Mouse (Mus musculus) adrenal gland, adult 18-20 months (tissue): ENCODE measurements at regions not wholly inside any gene's neighbourhood (a gene's known extent, or its start where the extent isn't known, plus 50 kb on each side); places are given as distances from the start of the nearest gene placed in this dataset.

ENCODE experiments used
- DNase-seq, 2 experiments: peaks; one replicate each; pipeline ENCODE4 v3.0.0; 2021 to 2022; ENCODE audit warnings: low spot score in 2 of 2

DNA sequence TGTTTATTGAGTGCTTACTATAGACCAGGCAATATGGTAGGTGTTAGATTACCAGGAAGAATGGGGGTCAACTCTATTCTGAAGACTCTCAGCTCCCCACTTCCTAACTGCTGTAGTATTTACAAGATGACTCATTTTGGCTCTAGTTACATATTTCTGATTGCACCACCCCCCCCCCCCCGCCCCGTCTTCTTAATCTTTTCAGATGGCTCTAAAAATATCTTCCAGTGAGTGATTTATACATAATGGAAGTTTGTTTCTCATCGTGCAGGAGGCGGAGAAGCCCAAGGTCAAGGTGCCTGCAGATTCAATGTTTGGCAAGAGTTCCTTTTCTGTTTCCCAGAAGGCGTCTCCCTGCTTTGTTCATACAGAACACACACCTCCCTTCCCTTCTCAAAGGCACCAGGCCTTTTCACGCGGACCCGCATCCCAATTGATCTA, 243.4 kb upstream of the Adgrl2 start:
- DNase-seq = peak in 1 of 2 experiments; percentile 31

DNA sequence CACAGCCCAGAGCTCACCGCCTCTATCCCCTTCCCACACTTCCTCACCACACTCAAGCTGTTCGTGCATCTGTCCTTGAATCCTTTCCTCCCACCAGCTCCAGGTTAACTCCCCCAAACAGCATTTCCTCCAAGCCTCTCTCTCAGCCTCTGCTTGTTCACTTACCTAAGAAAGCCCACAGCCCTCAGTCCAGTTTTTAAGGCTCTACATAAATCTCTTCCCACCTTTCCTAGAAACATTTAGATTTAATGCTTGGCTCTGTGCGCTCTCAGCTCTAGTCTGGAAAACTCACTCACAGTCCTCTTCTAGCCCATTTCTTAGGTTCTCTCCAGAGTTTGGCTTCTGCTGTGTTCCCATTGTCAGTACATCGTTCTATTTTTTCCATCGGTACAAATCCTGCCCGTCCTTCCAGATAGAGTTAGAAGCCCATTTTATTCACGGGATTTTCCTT, 242.9 kb upstream of the Adgrl2 start:
- no peak for DNase-seq

DNA sequence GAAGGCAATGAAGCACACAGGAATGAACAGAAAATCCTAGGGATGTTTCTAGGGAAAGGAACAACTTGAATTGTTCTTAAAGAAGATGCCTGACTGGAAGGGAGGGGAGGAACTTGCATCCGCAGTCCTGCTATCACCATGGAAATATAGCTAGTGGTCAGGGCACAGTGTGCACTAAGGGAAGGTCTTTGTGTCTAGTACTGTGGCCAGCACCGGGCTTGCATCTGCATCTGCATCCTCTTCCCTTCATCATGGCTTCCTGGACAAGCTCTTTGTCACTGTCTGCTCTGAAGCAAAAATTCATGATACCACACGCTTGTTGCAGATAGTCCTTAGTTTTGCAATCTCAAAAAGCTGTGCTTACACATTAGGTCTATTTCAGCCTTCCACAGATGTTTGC, 241.0 kb upstream of the Adgrl2 start:
- no peak for DNase-seq

DNA sequence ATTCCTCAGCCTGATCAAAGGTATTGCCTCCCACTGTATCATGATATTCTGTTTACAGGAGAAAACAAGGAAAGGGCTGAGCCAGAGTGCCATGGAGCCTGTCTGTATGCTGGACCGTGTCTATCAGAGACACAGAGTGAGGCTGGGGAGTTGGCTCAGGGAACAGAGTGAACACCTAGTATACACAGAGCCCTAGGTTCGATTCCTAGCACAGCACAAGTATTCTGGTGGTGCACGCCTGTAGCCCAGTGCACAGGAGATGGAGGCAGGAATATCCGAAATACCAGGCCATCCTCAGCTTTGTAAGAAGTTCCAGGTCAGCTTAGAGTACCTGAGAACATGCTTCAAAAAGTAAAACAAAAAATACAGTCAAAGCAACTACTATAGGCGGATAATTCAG, 237.2 kb upstream of the Adgrl2 start:
- DNase-seq = no peak

DNA sequence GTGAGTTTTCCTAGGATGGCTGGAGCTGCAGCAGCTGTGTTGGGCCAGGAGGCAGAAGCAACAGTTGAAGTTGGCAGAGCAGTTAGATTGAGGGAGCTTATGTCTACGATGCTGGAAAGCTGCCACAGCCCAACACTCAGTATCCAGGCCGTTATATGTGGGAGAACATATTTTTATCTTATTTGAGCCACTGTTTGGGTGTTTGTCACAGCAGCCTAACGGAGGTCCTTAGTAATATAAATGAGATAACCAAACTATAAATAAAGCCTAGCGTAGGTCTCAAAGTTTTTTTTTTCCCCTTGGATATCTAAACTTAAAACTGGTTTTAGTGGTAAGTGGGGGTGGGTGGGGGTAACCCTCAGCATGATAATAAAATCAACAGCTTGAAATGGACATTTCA, 236.4 kb upstream of the Adgrl2 start:
- no peak for DNase-seq

DNA sequence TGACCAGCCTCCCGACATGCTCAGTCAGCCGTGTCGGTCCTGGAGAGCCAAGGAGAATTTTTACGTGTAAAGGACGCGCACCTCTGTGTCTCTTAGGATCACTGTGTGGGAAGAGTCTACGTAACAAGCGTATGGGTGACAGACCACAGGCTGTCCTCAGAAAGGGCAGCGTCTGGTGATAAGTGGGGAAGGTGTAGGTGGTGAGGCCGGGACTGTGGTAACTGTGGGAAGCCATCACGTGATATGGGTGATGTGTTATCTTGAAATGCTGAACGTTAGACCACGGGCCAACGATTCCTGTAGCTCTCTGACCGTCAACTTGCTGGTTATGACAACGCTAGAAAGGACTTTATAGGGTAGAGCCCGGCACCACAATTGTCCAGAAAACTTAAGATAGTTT, 235.3 kb upstream of the Adgrl2 start:
- DNase-seq = no peak

DNA sequence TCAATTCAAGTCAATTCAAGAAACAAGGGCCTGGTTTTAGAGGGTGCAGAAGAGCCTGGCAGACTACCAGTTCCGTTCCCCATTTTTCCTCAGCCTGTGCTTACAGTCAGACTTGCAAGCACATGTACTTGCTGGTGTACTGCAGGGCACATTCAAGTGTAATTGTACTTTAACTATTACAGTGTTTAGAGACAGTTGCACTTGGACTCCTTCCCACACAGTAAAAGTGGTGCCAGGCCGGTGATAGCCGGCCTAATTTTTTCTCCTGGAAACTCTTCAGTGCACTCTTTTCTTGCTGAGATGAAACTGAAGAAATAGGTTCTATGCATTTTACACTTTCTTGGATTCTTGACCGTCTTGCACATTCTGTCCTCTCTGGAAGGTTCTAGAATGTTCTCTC, 233.9 kb upstream of the Adgrl2 start:
- DNase-seq = no peak

DNA sequence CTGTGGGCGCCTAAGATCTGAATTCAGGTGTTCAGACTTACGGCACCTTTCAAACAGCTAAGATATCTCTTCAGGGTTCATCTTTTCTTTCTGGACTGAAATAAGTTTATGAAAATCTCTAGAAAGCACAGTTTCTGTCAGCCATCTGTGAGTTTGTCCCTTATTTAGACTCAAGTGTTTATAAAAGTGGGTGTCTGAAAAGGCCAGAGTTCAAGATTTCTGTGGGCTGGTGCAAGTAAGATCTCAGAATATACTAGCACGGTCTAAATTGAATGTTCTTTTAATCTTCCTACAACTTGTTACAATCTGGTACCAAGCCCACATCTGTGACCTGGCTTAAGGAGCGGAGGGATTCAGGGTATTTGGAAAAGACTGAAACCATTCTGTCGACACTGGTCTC, 233.4 kb upstream of the Adgrl2 start:
- no peak for DNase-seq

DNA sequence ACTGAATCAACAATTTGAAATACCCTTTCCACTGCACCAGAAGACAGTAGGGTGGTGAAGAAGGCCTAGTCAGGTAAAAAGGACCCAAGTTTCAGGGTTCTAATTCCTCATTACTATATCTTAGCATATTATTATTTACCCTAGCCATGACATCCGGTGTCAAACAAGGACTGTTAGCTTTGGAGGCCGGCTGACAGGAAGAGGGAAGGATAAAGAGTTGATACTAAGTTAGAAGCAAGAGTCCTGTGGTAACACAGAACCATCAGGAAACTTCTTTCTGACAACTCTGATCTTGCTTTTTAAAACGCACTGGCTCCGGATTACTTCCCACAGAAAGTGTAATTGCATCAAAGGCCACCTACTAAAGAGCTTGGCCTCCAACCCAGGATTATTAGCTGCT, 230.6 kb upstream of the Adgrl2 start:
- DNase-seq = no peak

DNA sequence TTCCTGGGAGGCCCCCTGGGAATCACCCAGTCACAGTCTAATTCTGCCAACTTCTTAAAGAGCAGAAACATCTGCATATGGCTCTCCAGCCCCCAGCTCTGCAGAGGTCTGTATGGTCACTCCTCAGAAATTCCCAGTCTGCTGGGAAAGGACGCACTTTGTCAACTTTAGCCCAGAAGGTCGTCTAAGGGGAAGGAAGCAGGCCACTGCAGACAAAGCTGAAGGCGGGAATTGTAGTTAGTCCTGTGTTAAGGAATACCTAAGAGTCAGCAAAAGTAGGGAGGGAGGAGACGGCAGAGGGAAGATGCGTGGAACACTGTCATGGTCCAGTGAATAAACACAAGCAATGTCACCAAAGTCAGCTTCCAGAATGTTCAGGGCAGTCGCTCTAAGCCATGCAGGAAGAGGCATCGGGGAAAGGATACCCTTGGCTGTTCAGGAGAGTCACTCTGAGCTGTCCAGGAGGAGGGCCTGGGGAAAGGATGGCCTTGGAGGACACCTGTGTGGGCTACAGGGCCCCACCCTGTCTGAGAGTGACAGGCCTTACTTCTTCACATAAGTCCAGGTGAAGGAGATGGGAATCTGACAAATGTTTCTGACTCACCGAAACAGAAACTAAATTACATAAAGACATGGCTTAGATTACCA, 230.1 kb upstream of the Adgrl2 start:
- no peak for DNase-seq

DNA sequence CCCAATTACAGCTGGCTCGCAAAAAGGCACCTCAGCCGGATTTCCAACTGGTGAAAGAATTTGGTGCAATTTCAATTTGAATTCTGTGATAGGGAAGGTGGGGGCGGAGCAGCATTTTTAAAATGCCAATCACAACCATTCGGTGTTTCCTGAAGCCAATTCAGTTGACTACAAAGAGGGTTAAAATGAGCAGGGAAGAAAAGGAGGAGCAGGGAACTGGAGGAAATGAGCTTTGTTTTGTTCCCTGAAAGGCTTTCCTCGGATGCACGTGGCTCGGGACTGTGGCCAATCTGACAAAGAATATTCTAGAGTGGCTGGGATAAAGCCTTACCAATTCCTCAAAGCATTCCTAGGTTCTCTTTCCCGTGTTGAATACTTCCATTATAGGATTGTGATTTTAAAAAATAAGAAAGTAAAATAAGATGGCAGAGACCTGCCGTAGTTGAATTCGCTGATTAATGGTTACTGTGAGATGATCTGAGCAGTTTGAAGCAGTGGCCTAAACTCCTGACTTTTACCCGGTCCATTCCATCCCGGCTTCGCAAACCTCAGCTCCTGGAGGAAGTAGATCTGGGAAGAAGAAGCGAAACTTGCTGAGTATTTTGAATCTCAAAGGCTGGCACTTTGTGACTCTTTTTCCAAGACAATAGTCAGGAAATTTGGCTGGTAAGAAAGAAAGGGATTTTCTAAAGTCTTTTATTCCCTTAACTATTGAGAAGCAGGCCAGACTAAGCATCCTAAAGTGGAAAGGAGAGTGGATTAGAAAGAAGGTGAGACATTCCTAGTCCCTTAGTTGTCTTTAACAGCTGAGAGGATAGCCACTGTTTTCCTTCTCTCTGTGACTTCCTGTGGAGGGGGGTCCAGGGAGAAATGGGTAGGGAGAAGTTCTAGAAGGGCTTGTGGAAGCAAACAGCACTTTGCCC, 229.3 kb upstream of the Adgrl2 start:
- DNase-seq = no peak

DNA sequence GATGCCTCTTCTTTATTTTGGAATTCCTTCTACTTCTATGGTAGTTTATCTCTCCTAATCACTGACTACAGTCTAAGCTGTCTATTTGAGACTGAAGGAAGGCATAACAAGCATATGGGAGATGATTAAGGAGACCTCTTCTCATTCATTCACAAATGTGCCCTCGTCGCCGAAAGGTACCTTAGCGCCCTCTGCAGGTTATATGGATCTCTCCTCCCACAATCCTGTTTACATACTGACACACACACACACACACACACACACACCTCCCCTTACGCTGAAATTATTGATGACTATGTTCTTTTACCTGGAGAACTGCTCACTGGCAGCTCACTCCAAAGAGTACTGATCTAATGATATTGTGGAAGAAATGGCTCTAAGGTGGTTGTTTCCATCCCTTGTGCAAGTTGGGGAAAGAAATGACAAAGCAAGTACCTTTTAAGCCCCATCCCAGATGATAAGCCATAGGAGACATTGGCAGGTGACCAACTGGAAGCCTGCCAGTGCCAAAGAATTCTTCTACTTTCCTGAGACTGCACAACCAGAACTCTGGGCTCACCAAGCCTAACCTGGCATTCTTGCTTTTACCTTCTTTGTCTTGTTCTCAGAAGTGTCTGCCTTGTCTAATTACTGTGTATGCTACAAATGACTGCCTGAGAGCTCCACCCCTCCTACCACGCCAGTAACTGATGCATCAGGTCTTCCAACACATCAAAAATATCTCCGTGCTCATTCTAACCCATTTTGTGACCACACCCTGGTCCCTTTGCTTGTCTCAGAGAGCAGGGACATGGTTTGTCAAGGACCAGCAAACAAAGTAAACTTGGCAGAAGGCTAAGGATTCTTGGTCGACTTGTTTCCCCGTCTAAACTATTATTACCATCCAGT, 227.8 kb upstream of the Adgrl2 start:
- DNase-seq = no peak

DNA sequence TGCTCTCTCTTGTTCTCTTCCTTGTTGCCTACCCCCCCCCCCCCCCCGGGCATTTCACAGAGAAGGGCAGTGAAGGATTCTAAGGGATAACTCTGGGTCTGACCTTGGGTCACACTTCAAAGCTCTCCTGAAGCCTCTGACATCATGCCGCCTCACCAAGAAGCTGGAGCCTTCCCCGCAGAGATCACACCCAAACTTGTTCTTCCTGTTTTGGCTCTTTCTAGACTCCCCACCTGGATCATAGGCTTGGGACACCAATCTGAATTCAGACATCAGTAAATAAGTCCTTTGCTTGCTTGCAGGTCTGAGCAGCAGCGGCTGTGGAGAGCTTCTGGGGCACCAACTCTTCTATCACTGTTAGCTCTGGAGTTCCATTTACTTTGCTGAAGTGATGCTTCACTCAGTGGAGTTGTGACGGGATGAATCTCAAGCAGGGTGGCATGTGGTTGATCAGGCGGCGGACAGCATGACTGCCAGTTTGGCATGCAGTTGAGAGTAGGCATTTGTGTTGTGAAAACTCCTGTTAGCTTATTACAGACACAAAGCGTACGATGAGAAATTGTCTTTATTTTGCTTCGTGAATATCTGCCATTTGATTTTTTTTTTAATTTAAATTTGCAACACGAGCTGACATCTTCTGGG, 226.5 kb upstream of the Adgrl2 start:
- DNase-seq = no peak

DNA sequence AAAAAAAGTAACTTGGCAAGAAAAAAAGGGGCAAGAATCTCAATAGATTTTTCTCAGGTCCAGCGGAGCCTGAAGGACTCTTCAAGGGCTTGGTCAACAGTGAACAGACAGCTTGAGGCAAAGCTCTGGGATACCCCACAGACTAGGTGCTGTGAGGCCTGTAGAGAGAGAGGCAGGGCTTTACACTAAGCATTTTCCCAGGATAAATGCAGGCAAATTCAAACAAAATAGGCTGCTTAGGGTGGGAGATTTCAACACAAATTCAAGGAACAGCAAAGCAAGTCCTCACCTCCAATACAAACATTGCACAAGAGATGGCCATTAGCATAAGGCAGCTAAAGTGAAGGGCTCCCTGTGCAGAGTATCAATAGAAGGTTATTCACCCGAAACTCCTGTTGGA, 225.3 kb upstream of the Adgrl2 start:
- no peak for DNase-seq

DNA sequence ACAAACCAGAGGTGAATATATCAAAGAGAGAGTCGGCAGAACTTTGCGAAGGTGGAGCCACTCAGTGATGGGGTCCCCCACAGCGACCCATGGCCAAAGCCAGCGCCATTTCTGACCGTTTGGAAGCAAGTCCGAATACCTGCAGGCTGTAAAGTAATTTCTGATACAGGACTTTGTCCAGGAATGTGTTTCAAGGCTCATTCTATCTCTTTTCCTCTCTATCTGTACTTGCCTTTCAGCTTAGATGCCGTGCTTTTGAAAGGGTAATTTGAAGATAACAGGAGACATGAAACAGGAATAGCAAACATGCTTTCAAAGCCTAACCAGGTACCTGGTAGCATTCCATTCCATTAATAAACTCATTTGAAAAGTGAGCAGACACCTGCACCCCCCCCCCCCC, 221.6 kb upstream of the Adgrl2 start:
- DNase-seq = no peak

DNA sequence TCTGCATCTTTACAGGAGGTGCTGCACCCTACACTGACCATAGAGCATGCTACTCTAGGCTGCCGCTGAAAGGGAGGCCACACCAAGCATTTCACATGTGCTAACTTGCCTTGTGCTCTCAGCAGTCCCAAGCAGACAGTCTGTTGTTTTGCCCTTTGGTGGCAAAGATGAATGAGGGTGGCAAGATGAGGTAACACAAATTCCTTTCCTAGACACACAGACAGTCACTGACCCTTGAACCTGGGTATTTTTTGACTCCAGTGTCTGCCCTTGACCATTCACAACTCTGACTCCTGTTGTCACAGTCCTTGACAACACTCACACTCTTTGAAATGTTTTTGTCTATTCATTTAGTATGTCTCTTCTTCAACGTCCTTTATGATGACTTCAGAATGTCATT, 218.9 kb upstream of the Adgrl2 start:
- no peak for DNase-seq

DNA sequence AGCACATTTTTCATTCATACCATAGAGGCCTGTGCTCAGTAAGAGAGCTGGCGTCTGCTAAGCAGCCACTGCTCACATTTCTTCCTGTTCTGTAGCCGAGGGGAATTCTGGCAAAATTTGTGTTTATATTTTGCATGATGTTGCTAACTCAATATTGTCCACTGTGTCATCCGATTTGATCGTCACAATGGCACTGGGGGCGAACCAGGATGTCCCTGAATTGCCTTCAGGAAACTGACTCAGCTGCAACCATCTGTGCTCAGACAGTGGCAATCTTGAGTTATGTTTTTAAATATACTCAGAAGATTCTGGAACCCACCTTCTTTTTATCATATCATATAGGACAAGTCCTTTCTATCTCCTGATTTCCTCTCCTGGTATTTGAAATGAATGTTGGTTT, 213.1 kb upstream of the Adgrl2 start:
- no peak for DNase-seq

DNA sequence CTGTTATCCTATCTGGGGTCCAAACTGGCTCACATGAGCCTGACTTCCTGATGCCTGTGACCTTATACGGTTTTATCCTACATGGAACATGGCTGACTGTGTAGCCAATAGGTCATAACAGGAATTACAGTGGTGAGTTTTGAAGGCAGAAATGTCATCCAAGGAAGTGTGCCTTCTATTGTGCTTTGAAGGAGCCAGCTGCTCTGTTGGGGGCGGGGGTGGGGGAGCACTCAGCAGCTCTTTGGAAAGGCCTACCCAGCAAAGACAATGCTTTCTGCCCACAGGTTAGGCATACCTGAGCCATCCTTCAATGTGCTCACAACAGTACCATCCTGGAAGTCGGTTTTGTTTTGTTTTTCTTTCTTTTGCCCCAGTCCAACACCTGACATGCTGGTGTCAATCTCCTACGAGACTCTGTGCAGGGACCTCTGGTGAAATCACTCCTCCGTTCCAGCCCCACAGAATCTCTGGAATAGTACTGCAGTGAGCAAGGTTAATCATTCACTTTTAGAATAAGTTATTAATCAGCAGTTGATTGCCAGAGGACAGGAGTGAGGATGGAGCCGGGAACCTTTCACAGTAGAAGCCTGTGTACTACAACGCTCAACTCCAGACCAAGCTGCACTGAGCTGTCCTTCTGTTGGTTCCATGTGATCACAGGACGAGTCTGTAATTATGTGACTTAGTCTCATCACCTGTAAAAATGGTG, 206.3 kb upstream of the Adgrl2 start:
- no peak for DNase-seq

DNA sequence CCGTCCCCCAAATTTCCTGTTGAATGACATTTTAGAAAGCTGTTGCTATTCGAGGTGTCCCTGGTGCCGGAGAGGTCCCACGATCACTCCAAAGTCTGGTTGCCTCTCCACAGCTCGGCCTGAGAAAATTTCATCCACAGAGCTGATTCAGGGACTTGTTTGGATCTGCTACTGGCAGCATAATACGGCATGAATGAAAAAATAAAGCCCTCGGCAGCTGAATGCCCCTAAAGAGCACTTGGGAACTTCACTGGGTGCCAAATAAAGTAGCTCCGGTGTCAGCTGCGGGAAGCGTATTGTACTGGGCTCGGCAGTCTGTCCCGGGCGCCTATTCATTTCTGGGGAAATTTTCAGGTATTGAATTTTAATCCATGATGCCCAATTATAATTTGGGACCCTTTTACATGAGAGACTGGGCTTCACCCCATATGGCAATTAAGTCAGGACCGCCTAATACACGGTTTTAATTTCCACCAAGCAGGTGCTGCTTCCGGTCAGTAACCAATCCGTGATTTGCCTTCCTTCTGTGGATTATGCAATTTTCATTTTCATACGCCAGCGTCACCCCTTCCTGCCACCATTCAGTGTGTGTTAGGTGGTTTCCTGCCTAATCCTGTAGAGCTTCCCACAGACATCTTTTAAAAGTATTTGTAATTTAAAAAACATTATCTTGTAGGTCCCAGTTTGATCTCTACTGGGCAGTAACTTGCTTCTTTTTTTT, 200.7 kb upstream of the Adgrl2 start:
- DNase-seq = no peak

DNA sequence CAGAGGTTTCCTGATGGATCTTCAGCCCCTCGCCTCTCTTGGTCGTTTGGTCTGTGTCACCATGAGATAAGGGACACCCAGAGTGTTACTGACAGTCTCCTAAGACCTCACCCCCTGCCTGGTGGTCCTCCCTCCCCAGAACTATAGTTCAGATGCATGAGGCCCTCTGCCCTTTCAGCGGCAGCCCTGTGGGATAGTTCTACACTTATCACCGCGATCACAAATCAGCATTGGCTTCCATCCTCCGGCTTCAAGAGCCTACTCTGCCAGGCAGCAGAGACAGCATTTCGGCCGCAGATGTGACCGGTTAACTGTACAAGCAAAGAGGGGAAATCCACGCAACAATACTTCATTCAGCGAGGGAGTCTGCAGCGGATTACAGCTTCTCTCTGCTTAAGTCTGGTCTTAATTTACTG, 193.8 kb upstream of the Adgrl2 start:
- DNase-seq = no peak
